Mouse (Mus musculus): ENCODE data around the gene Slc35g3.

The Slc35g3 gene

GRCm38 (mm10) chr11:69761868-69762267 lies at the start of gene Slc35g3:
TSS of gene Slc35g3 (minus strand) at chr11:69761968.
- no peak for DNase-seq (ENCODE audit: low read depth, low spot score)

GRCm38 (mm10) chr11:69810280-69810679 lies 48.5 kb upstream of the Slc35g3 start:
- DNase-seq (ENCODE audit: low read depth, low spot score): no peak

GRCm38 (mm10) chr11:69807641-69808040 lies 45.9 kb upstream of the Slc35g3 start:
- DNase-seq (ENCODE audit: low read depth, low spot score): no peak

- DNase-seq (ENCODE audit: low read depth, low spot score): no peak
Measured at GRCm38 (mm10) chr11:69806378-69806777, 44.6 kb upstream of the Slc35g3 start.

- no peak for DNase-seq (ENCODE audit: low read depth, low spot score)
Measured at GRCm38 (mm10) chr11:69804972-69805909, 43.5 kb upstream of the Slc35g3 start, which contains the start of gene Tmem102. TSS of gene Tmem102 (minus strand) at chr11:69805624.

GRCm38 (mm10) chr11:69804652-69804940 lies 42.8 kb upstream of the Slc35g3 start:
- DNase-seq (ENCODE audit: low read depth, low spot score): no peak

- peak; percentile 62 for DNase-seq (ENCODE audit: low read depth, low spot score)
Measured at GRCm38 (mm10) chr11:69803786-69804651, 42.3 kb upstream of the Slc35g3 start.

- DNase-seq (ENCODE audit: low read depth, low spot score): no peak
Measured at GRCm38 (mm10) chr11:69803328-69803727, 41.6 kb upstream of the Slc35g3 start.

- DNase-seq (ENCODE audit: low read depth, low spot score): peak; percentile 53
Measured at GRCm38 (mm10) chr11:69802648-69803105, 40.9 kb upstream of the Slc35g3 start.

GRCm38 (mm10) chr11:69801379-69801977 lies 39.7 kb upstream of the Slc35g3 start, which contains the start of gene Fgf11:
TSS of gene Fgf11 (minus strand) at chr11:69801857.
- no peak for DNase-seq (ENCODE audit: low read depth, low spot score)

- no peak for DNase-seq (ENCODE audit: low read depth, low spot score)
Measured at GRCm38 (mm10) chr11:69800392-69801197, 38.8 kb upstream of the Slc35g3 start.

GRCm38 (mm10) chr11:69800138-69800391 lies 38.3 kb upstream of the Slc35g3 start:
- DNase-seq (ENCODE audit: low read depth, low spot score): no peak

- no peak for DNase-seq (ENCODE audit: low read depth, low spot score)
Measured at GRCm38 (mm10) chr11:69799394-69800137, 37.8 kb upstream of the Slc35g3 start.

GRCm38 (mm10) chr11:69797924-69798323 lies 36.2 kb upstream of the Slc35g3 start:
- no peak for DNase-seq (ENCODE audit: low read depth, low spot score)

- DNase-seq (ENCODE audit: low read depth, low spot score): no peak
Measured at GRCm38 (mm10) chr11:69795983-69796435, 34.2 kb upstream of the Slc35g3 start.

GRCm38 (mm10) chr11:69795168-69795982 lies 33.6 kb upstream of the Slc35g3 start, which contains the start of gene Chrnb1:
TSS of gene Chrnb1 (minus strand) at chr11:69795943.
- peak; percentile 96 for DNase-seq (ENCODE audit: low read depth, low spot score)

GRCm38 (mm10) chr11:69793429-69793828 lies 31.7 kb upstream of the Slc35g3 start:
- peak; percentile 54 for DNase-seq (ENCODE audit: low read depth, low spot score)

GRCm38 (mm10) chr11:69791420-69791819 lies 29.7 kb upstream of the Slc35g3 start:
- DNase-seq (ENCODE audit: low read depth, low spot score): no peak

GRCm38 (mm10) chr11:69789431-69789830 lies 27.7 kb upstream of the Slc35g3 start:
- no peak for DNase-seq (ENCODE audit: low read depth, low spot score)
